Comparison of ENCODE assay signal across 8 mouse cellular contexts in the genomic region with DNA sequence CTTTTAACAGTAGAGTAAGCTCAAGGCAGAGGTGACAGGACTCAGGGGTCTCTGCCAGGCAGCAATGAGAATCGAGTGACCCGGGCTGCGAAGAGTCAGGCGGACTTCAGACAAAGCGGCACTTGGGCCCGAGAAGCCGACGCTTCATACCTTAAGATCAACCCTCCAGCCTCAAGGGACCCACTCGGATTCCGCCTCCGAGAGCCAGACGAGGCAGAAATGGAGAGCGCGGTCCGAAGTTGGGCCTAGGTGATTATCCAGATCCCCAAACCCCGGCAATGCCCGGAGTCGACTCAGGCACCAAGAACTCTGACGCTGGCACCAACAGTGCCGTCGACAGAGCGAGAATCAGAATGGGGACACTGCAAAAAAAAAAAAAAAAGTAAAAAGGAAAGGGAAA. TPM values are rescaled to one million over a fixed set of nuclear protein-coding genes. Genes with fewer than 3 reads are reported as not detected.
DNase-seq lines count a peak whose midpoint lies in the region; ATAC-seq and TF ChIP-seq lines count a peak whose summit lies in the region.

No protein-coding gene starts in this region.

- TF ChIP-seq POLR2A in olfactory bulb, adult 2 months (IDR thresholded peaks at IDR 0.05; ENCODE audit: insufficient read depth, low read depth, low read length), result no peak

- H3K27ac ChIP-seq in left cerebral cortex, adult 2 months, result peak overlapping the region; percentile 82
- H3K27ac ChIP-seq in brown adipose tissue, adult 24 weeks (replicated peaks; ENCODE audit: low read depth, low read length), result peak overlapping the region; percentile 13
- peak overlapping the region; percentile 60 for H3K27ac ChIP-seq in forebrain, embryonic 16.5 days (ENCODE audit: low read length)
- H3K27ac ChIP-seq in liver, embryonic 12.5 days, result peak overlapping the region; percentile 80
- H3K27ac ChIP-seq in olfactory bulb, adult 2 months (ENCODE audit: insufficient read depth, low read depth, low read length), result no peak overlapping the region; the same call in 1 of the 2 replicates

- H3K27me3 ChIP-seq in forebrain, embryonic 16.5 days (replicated peaks; ENCODE audit: control insufficient read depth, insufficient read depth, low read length), result no peaks in the 10 kb centered on the region
- H3K27me3 ChIP-seq in liver, embryonic 12.5 days (replicated peaks), result no peaks in the 10 kb centered on the region

- ATAC-seq in forebrain, embryonic 16.5 days, result peak; percentile 27
- peak; percentile 63 for ATAC-seq in liver, embryonic 12.5 days

- peak overlapping the region; percentile 74 for H3K4me2 ChIP-seq in forebrain, embryonic 16.5 days (ENCODE audit: low read length)
- peak overlapping the region; percentile 82 for H3K4me2 ChIP-seq in liver, embryonic 12.5 days

- no peaks in the 10 kb centered on the region for H3K9me3 ChIP-seq in forebrain, embryonic 16.5 days (ENCODE audit: control insufficient read depth, low read length)
- no peaks in the 10 kb centered on the region for H3K9me3 ChIP-seq in liver, embryonic 12.5 days (replicated peaks)

- H3K4me3 ChIP-seq in left cerebral cortex, adult 2 months, result peak overlapping the region; percentile 66
- peak overlapping the region; percentile 79 for H3K4me3 ChIP-seq in brown adipose tissue, adult 24 weeks (ENCODE audit: insufficient read depth, low read depth, low read length)
- H3K4me3 ChIP-seq in forebrain, embryonic 16.5 days (replicated peaks; ENCODE audit: low read length), result peak overlapping the region; percentile 61
- H3K4me3 ChIP-seq in liver, embryonic 12.5 days, result peak overlapping the region; percentile 79
- peak overlapping the region; percentile 90 for H3K4me3 ChIP-seq in olfactory bulb, adult 2 months (ENCODE audit: insufficient read depth, low read depth, low read length)

- H3K36me3 ChIP-seq in forebrain, embryonic 16.5 days (ENCODE audit: control insufficient read depth, insufficient read depth), result peaks cover 2% of the 10 kb centered on the region; the same call in 1 of the 2 replicates
- peaks cover 31% of the 10 kb centered on the region for H3K36me3 ChIP-seq in liver, embryonic 12.5 days

- 0 out of 2 replicates have a peak, but pooled peaks cover 2% of the 10 kb centered on the region for H3K4me1 ChIP-seq in brown adipose tissue, adult 24 weeks (ENCODE audit: control insufficient read depth, insufficient read depth, insufficient read length, low read length)
- H3K4me1 ChIP-seq in forebrain, embryonic 16.5 days (replicated peaks; ENCODE audit: control insufficient read depth, insufficient read depth, low read length), result peaks cover 15% of the 10 kb centered on the region
- H3K4me1 ChIP-seq in liver, embryonic 12.5 days, result peaks cover 19% of the 10 kb centered on the region
- peaks cover 4% of the 10 kb centered on the region; the same call in 1 of the 2 replicates for H3K4me1 ChIP-seq in olfactory bulb, adult 2 months (ENCODE audit: control insufficient read depth, insufficient read depth, low read length)

- peak overlapping the region; percentile 77 for H3K9ac ChIP-seq in forebrain, embryonic 16.5 days (replicated peaks; ENCODE audit: low read depth, low read length)
- peak overlapping the region; percentile 90 for H3K9ac ChIP-seq in liver, embryonic 12.5 days

- DNase-seq in left cerebral cortex, adult 2 months (ENCODE audit: extremely low spot score in 1 of 2, low spot score in 2 of 2), result peak in 1 of 2 experiments; percentile 40
- DNase-seq in left cerebral cortex, adult 18-20 months (ENCODE audit: low spot score in 2 of 2), result no peak
- no peak for DNase-seq in adrenal gland, postnatal 14 days
- DNase-seq in thymus, postnatal 36 days, result no peak

- TF ChIP-seq CTCF in left cerebral cortex, adult 2 months (IDR thresholded peaks at IDR 0.05), result no peak
- TF ChIP-seq CTCF in olfactory bulb, adult 2 months (IDR thresholded peaks at IDR 0.05; ENCODE audit: insufficient read depth, low read depth, low read length), result no peak

- intact Hi-C loops in left cerebral cortex, adult 2 months (cut with DNase I), result loop anchor here (1.0 to 5.0 kb wide), 2 partner anchors 101 to 205 kb away; no protein-coding TSS in a partner anchor

- WGBS in forebrain, embryonic 16.5 days, result under 1% methylated on average over 22 of the region's 22 CpGs
- WGBS in liver, embryonic 12.5 days (ENCODE audit: insufficient replicate concordance), result under 1% methylated on average over 22 of the region's 22 CpGs
- WGBS in olfactory bulb, adult 2 months, result 0% methylated on average over 22 of the region's 22 CpGs

RNA-seq across cellular contexts. Expression of gene Ints2, which starts 0.3 kb away (rescaled TPM):
- 10 to 100 TPM; 25.3 to 27.6 TPM for total RNA-seq in left cerebral cortex, adult 2 months (2021)
- 10 to 100 TPM; 20.2 to 20.5 TPM for total RNA-seq in left cerebral cortex, adult 18-20 months (2021)
- polyA plus RNA-seq in brown adipose tissue, adult 24 weeks (2012; ENCODE audit: insufficient read depth, insufficient read length, missing spikeins), result 8.3 and 16.2 TPM in 2 replicates
- 31.0 and 32.9 TPM in 2 replicates for polyA plus RNA-seq in forebrain, embryonic 16.5 days (2015; fragmentation: Nextera tagmentation; extraction: Ambion mirVana)
- polyA plus RNA-seq in liver, embryonic 12.5 days (2016; fragmentation: Nextera tagmentation; extraction: Ambion mirVana), result 26.3 and 27.1 TPM in 2 replicates
- polyA plus RNA-seq in olfactory bulb, adult 2 months (2012; ENCODE audit: insufficient read depth, insufficient read length, low replicate concordance, missing spikeins), result not detected in 2 replicates
- 18.3 and 20.0 TPM in 2 replicates for total RNA-seq in adrenal gland, postnatal 14 days (2021)

RNA-seq across cellular contexts. Expression of gene Brip1, which starts 56.1 kb away (rescaled TPM):
- total RNA-seq in left cerebral cortex, adult 2 months (2021), result under 1 TPM; 0.12 to 0.20 TPM
- under 1 TPM; 0.09 to 0.19 TPM for total RNA-seq in left cerebral cortex, adult 18-20 months (2021)
- polyA plus RNA-seq in brown adipose tissue, adult 24 weeks (2012; ENCODE audit: insufficient read depth, insufficient read length, missing spikeins), result 0.20 TPM in 1 of 2 replicates, not detected in the other
- 2.9 and 4.8 TPM in 2 replicates for polyA plus RNA-seq in forebrain, embryonic 16.5 days (2015; fragmentation: Nextera tagmentation; extraction: Ambion mirVana)
- polyA plus RNA-seq in liver, embryonic 12.5 days (2016; fragmentation: Nextera tagmentation; extraction: Ambion mirVana), result 8.9 and 9.5 TPM in 2 replicates
- not detected in 2 replicates for polyA plus RNA-seq in olfactory bulb, adult 2 months (2012; ENCODE audit: insufficient read depth, insufficient read length, low replicate concordance, missing spikeins)
- total RNA-seq in adrenal gland, postnatal 14 days (2021), result 3.1 and 3.9 TPM in 2 replicates
